Mouse (Mus musculus) MEL (cell line): ENCODE measurements around the gene Gm28047. TPM values are rescaled to one million over a fixed set of nuclear protein-coding genes. Genes with fewer than 3 reads are reported as not detected.

Source experiments
- DNase-seq: peaks from one replicate; pipeline ENCODE4 v3.0.0; 2011; ENCODE audit warnings: low read depth, low spot score
- H3K27ac ChIP-seq: 2 replicates; pipeline ENCODE4 v1.5.1; 2012; ENCODE audit warnings: low read depth, mild to moderate bottlenecking, control low read depth, low read length, moderate library complexity; ENCODE audit not compliant: control insufficient read depth
- H3K27me3 ChIP-seq, 2 experiments: fragments of 150-350 bp in 1 of 2; sonication (generic) in 1 of 2; 2 replicates each; pipeline ENCODE4 v1.6.1; 2012; ENCODE audit warnings: low read length in 2 of 2, mild to moderate bottlenecking in 2 of 2, improper control_type of control experiment in 1 of 2, moderate library complexity in 1 of 2; ENCODE audit not compliant: insufficient read depth in 2 of 2, control insufficient read depth in 1 of 2
- H3K36me3 ChIP-seq, 2 experiments: 2 replicates each; pipeline ENCODE4 v1.6.1; 2012 to 2014; ENCODE audit warnings: low read length in 2 of 2, improper control_type of control experiment in 1 of 2, inconsistent platforms in 1 of 2, mild to moderate bottlenecking in 1 of 2; ENCODE audit not compliant: insufficient read depth in 2 of 2, control insufficient read depth in 1 of 2
- H3K4me1 ChIP-seq, 2 experiments: fragments of 150-350 bp in 1 of 2; sonication (generic) in 1 of 2; 2 replicates each; pipeline ENCODE4 v1.6.1; 2012; ENCODE audit warnings: low read length in 2 of 2, improper control_type of control experiment in 1 of 2, mild to moderate bottlenecking in 1 of 2; ENCODE audit not compliant: insufficient read depth in 2 of 2, control insufficient read depth in 1 of 2
- H3K4me3 ChIP-seq, 2 experiments: fragments of 150-350 bp in 1 of 2; sonication (generic) in 1 of 2; 2 replicates each; pipeline ENCODE4 v1.5.1; 2012; ENCODE audit warnings: low read depth in 2 of 2, low read length in 2 of 2, mild to moderate bottlenecking in 2 of 2, moderate library complexity in 2 of 2, control low read depth in 1 of 2, improper control_type of control experiment in 1 of 2; ENCODE audit not compliant: control insufficient read depth in 1 of 2, insufficient read depth in 1 of 2
- H3K79me2 ChIP-seq: 2 replicates; pipeline ENCODE4 v1.6.1; 2012; ENCODE audit warnings: mild to moderate bottlenecking, low read length, moderate library complexity; ENCODE audit not compliant: control insufficient read depth, poor library complexity, insufficient read depth
- H3K9ac ChIP-seq: 2 replicates; pipeline ENCODE4 v1.6.1; 2012; ENCODE audit warnings: low read depth, mild to moderate bottlenecking, control low read depth, low read length, moderate library complexity; ENCODE audit not compliant: control insufficient read depth, poor library complexity, severe bottlenecking
- H3K9me3 ChIP-seq: fragments of 150-350 bp; sonication (generic); replicated peaks from 2 replicates; pipeline ENCODE4 v1.6.1; 2012; ENCODE audit warnings: mild to moderate bottlenecking, low read length, improper control_type of control experiment, moderate library complexity; ENCODE audit not compliant: insufficient read depth
- CTCF ChIP-seq, 3 experiments: IDR thresholded peaks in 2 of 3; conservative IDR thresholded peaks in 1 of 3; 2 replicates each; pipeline ENCODE4 v1.5.1; 2011 to 2012; ENCODE audit warnings: low read length in 3 of 3, low read depth in 2 of 3, mild to moderate bottlenecking in 2 of 3, improper control_type of control experiment in 1 of 3, inconsistent platforms in 1 of 3, mixed read lengths in 1 of 3, moderate library complexity in 1 of 3; ENCODE audit not compliant: control insufficient read depth in 1 of 3, insufficient read depth in 1 of 3, poor library complexity in 1 of 3, severe bottlenecking in 1 of 3
- MAZ ChIP-seq: IDR thresholded peaks from 2 replicates; pipeline ENCODE4 v1.6.1; 2012; ENCODE audit warnings: low read depth, mild to moderate bottlenecking, inconsistent platforms, low read length, improper control_type of control experiment
- MXI1 ChIP-seq: IDR thresholded peaks from 2 replicates; pipeline ENCODE4 v1.6.1; 2011; ENCODE audit warnings: mild to moderate bottlenecking, low read depth, low read length, improper control_type of control experiment
- POLR2AphosphoS5 ChIP-seq: IDR thresholded peaks from 2 replicates; pipeline ENCODE4 v1.6.1; 2012; ENCODE audit warnings: low read depth, borderline replicate concordance, mild to moderate bottlenecking, inconsistent platforms, low read length, moderate library complexity, mixed read lengths
- RAD21 ChIP-seq: IDR thresholded peaks from 2 replicates; pipeline ENCODE4 v1.6.1; 2011; ENCODE audit warnings: mild to moderate bottlenecking, low read depth, low read length, improper control_type of control experiment
- TBP ChIP-seq: IDR thresholded peaks from 2 replicates; pipeline ENCODE4 v1.8.0; 2011; ENCODE audit warnings: low read depth, low read length, improper control_type of control experiment
- ZKSCAN1 ChIP-seq: IDR thresholded peaks from 2 replicates; pipeline ENCODE4 v1.6.1; 2012; ENCODE audit warnings: low read depth, mild to moderate bottlenecking, inconsistent platforms, low read length, improper control_type of control experiment, moderate library complexity
- ZNF384 ChIP-seq: IDR thresholded peaks from 2 replicates; pipeline ENCODE4 v1.6.1; 2012; ENCODE audit warnings: low read depth, mild to moderate bottlenecking, inconsistent platforms, low read length, improper control_type of control experiment
- polyA plus RNA-seq, 2 experiments: library from polyadenylated mRNA; stranded (reverse) in 1 of 2; unstranded in 1 of 2; fragments of >175 nt in 1 of 2; fragments of >200 nt in 1 of 2; gene quantifications; 2 replicates each; pipeline versions ENCODE4 v1.2.1 to v1.2.4; 2012; ENCODE audit warnings: low replicate concordance in 2 of 2, low read depth in 1 of 2; ENCODE audit not compliant: insufficient read length in 2 of 2, insufficient read depth in 1 of 2, missing spikeins in 1 of 2
- total RNA-seq: library from RNA; depleted of rRNA; stranded (reverse); fragments of 300-350 nt; gene quantifications from 2 replicates; pipeline ENCODE4 v1.2.3, GENCODE M21; 2012

Gm28047 gene
- total and polyA plus RNA-seq, 3 experiments, result 0.52 TPM; not detected in 2

DNA sequence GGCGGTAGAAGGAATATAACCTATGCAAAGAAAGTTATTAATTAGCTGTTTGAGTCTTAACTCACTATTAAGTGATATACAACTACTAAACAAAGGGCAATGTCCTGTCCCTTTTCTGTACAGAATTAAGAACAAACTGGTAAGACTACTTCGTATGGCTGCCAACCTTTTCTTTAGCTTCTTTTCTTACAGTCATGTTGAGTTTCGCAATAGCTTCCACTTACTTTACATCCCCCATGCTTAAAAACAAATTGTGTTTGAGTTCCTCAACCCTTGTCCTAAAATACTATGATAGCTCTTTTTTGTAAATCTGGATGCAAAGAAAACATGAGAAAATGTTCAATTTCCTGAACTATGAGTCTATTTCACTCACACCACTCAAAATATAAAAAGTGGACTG, 1.7 kb downstream of the Gm28047 start:
- H3K4me3 ChIP-seq, result no peak overlapping the region
- H3K9me3 ChIP-seq, result no peaks in the 10 kb centered on the region
- peaks cover 11 to 19% of the 10 kb centered on the region in 2 experiments for H3K4me1 ChIP-seq
- peaks cover 42% of the 10 kb centered on the region for H3K79me2 ChIP-seq
- no peak overlapping the region for H3K27ac ChIP-seq
- peaks cover 2 to 39% of the 10 kb centered on the region in 2 experiments for H3K36me3 ChIP-seq
- H3K27me3 ChIP-seq, result no peaks in the 10 kb centered on the region
- TF ChIP-seq MXI1 (0 out of 2 replicates have a peak, but pooled peaks have one; percentile 18), ZKSCAN1 (no peak)
- no peak overlapping the region for H3K9ac ChIP-seq
- no peak for DNase-seq

DNA sequence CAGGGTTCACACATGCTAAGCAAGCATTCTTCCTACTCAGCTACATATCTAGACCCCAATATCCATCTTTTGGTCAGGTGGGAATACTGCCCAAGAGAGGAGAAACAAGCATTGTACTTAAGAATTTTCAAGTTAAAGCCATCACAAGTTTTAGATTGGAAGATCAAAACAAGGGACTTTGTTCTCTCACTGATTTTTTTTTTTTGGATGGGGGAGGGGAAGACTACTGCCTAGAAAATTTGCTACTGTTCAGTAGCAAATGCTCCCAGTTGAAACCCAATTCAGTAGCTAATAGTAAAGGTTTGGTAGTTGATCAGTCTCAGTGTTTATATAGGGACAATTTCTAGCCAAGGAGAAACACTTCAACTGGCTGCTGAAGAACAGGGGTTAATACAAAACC, 2.3 kb downstream of the Gm28047 start:
- no peaks in the 10 kb centered on the region for H3K9me3 ChIP-seq
- TF ChIP-seq MAZ, result no peak
- peak; percentile 66; the same call in 1 of the 2 replicates for TF ChIP-seq ZNF384
- TF ChIP-seq, all 39 proteins: peak for 1
- Histone ChIP-seq H3K27me3 (no peaks in the 10 kb centered on the region), H3K9ac (no peak overlapping the region), H3K79me2 (peaks cover 42% of the 10 kb centered on the region), H3K4me1 (peaks cover 11 to 24% of the 10 kb centered on the region in 2 experiments), H3K27ac (no peak overlapping the region), H3K4me3 (no peak overlapping the region), H3K36me3 (peaks cover 2 to 42% of the 10 kb centered on the region in 2 experiments)
- DNase-seq, result no peak

DNA sequence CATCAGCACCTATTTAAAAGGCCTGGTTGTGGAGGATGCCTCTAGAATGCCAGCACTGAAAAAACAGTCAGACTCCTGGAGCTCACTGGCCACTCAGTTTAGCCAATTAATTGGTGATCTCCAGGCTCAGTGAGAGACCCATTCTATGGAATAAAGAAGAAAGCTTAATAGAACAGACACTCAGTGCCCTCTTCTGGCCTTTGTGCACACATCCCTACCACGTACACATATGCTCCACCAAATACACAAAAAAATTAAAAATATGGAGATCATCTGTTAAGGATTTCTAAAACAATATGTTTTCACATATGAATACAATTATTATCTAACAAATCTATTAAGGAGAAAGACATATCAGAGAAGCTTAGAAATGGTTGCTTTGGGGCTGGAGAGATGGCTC, 4.1 kb downstream of the Gm28047 start:
- H3K79me2 ChIP-seq, result peaks cover 53% of the 10 kb centered on the region
- H3K27me3 ChIP-seq, result no peaks in the 10 kb centered on the region
- no peak overlapping the region for H3K4me3 ChIP-seq
- H3K36me3 ChIP-seq, result peaks cover 2 to 44% of the 10 kb centered on the region in 2 experiments
- peaks cover 7 to 30% of the 10 kb centered on the region in 2 experiments for H3K4me1 ChIP-seq
- H3K27ac ChIP-seq, result no peak overlapping the region
- TF ChIP-seq CTCF (IDR thresholded peaks at IDR 0.05 in 2 of 3, conservative IDR thresholded peaks at IDR 0.05 in 1 of 3; ENCODE audit: control insufficient read depth in 1 of 3, insufficient read depth in 1 of 3, low read depth in 2 of 3, low read length in 3 of 3, poor library complexity in 1 of 3, severe bottlenecking in 1 of 3), result peak in 1 of 3 experiments; percentile 12; a peak in 1 of 6 replicates
- TF ChIP-seq RAD21, result peak; percentile 1
- no peak for TF ChIP-seq ZNF384
- no peaks in the 10 kb centered on the region for H3K9me3 ChIP-seq
- no peak for DNase-seq
- no peak overlapping the region for H3K9ac ChIP-seq

DNA sequence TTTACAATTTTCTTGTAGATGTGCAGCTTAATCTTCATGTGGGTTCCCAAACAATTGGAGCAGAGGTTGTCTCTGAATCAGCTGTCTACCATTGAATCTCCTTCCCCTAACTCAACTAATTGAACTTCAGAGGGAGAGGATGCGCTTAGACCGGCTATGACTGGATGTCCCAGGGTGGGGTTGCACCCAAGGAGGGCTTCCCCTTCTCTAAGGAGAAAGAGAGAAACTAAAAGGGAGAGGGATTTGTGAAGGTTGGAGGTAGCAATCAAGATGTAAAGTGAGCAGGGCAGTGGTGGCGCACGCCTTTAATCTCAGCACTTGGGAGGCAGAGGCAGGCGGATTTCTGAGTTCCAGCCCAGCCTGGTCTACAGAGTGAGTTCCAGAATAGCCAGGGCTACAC, 5.4 kb downstream of the Gm28047 start:
- Histone ChIP-seq H3K27me3 (no peaks in the 10 kb centered on the region), H3K4me1 (peaks cover 7 to 43% of the 10 kb centered on the region in 2 experiments)
- TF ChIP-seq TBP (peak; percentile 33; the same call in 1 of the 2 replicates), POLR2AphosphoS5 (no peak)

More for the DNA sequence above, 5.4 kb downstream of the Gm28047 start:
- Histone ChIP-seq H3K9ac (no peak overlapping the region), H3K79me2 (peaks cover 56% of the 10 kb centered on the region), H3K9me3 (no peaks in the 10 kb centered on the region), H3K27ac (no peak overlapping the region), H3K36me3 (peaks cover 2 to 52% of the 10 kb centered on the region in 2 experiments), H3K4me3 (no peak overlapping the region)
- DNase-seq, result no peak
